Mouse (Mus musculus): ENCODE data around the gene Accsl.

DNA sequence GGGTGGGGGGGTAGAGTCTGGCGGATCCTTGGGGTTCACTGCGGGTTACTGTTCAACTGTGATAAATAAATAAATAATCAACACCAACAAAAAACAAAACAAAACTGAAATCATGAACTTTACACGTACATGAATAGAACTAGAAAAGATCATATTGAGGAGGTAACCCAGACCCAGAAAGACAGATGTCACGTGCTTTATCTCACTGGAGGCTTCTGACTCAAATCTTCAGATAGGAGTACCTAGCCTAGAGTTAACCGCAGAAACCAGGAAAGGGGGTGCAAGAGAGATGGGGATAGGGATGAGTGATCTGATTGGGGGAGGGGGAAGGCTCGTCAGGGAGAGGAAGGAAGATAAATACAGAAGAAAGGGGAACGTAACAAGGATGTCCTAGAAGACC is 20.1 kb upstream of the Accsl start:
- no peak for TF ChIP-seq CTCF (IDR thresholded peaks at IDR 0.05; ENCODE audit: low read depth)
- no peak for TF ChIP-seq EP300 (IDR thresholded peaks at IDR 0.05; ENCODE audit: low read depth)

All from heart, postnatal 0 days (tissue).